Mouse (Mus musculus) heart, embryonic 11.5 days (tissue): ENCODE results near the gene Mum1. TPM values are rescaled to one million over a fixed set of nuclear protein-coding genes. Genes with fewer than 3 reads are reported as not detected.
A peak's percentile ranks its signal among the peaks of the same experiment; 100 is the strongest.

Experiments used
- ATAC-seq: fragments of 200-750 bp; cut with Nextera tagmentation; replicated peaks from 2 replicates; pipeline ENCODE4 v1.8.0; 2017; ENCODE audit warnings: moderate library complexity; ENCODE audit not compliant: insufficient number of reproducible peaks, low FRiP score, low TSS enrichment
- H3K27ac ChIP-seq: fragments of 300-500 bp; sonication (generic); 2 replicates; pipeline ENCODE4 v1.5.1; 2014; ENCODE audit warnings: mild to moderate bottlenecking, low read depth, low read length
- H3K27me3 ChIP-seq: fragments of 300-500 bp; sonication (generic); 2 replicates; pipeline ENCODE4 v1.6.1; 2014; ENCODE audit warnings: mild to moderate bottlenecking, low read length, mixed read lengths; ENCODE audit not compliant: control insufficient read depth, insufficient read depth
- H3K36me3 ChIP-seq: fragments of 300-500 bp; sonication (generic); 2 replicates; pipeline ENCODE4 v1.6.1; 2014; ENCODE audit warnings: mild to moderate bottlenecking, low read length, moderate library complexity, mixed read lengths; ENCODE audit not compliant: control insufficient read depth, insufficient read depth
- H3K4me1 ChIP-seq: fragments of 300-500 bp; sonication (generic); 2 replicates; pipeline ENCODE4 v1.6.1; 2014; ENCODE audit warnings: low read length; ENCODE audit not compliant: control insufficient read depth, insufficient read depth
- H3K4me2 ChIP-seq: fragments of 300-500 bp; sonication (generic); 2 replicates; pipeline ENCODE4 v1.6.1; 2014; ENCODE audit warnings: mild to moderate bottlenecking, moderate library complexity
- H3K4me3 ChIP-seq: fragments of 300-500 bp; sonication (generic); 2 replicates; pipeline ENCODE4 v1.5.1; 2014; ENCODE audit warnings: low read depth, low read length
- H3K9ac ChIP-seq: fragments of 300-500 bp; sonication (generic); 2 replicates; pipeline ENCODE4 v1.6.1; 2014; ENCODE audit warnings: mild to moderate bottlenecking, low read depth, low read length, moderate library complexity
- H3K9me3 ChIP-seq: fragments of 300-500 bp; sonication (generic); replicated peaks from 2 replicates; pipeline ENCODE4 v1.6.1; 2016; ENCODE audit warnings: low read length; ENCODE audit not compliant: control insufficient read depth
- WGBS: fragments of 180-500 bp; shearing (Covaris S2); extraction: QIAGEN DNeasy Blood & Tissue Kit; methylation state at CpG from one replicate; pipeline ENCODE4 v1.1.7; 2014; ENCODE audit not compliant: insufficient replicate concordance; 5-methylcytosine and 5-hydroxymethylcytosine counted together
- polyA plus RNA-seq: library from polyadenylated mRNA; unstranded; fragments of >200 nt; fragmentation: Nextera tagmentation; extraction: Ambion mirVana; gene quantifications from 2 replicates; pipeline ENCODE4 v1.2.1, GENCODE M21; 2014

Gene Mum1
- polyA plus RNA-seq, 1 experiment from 2014 or later = 34.6 TPM

DNA sequence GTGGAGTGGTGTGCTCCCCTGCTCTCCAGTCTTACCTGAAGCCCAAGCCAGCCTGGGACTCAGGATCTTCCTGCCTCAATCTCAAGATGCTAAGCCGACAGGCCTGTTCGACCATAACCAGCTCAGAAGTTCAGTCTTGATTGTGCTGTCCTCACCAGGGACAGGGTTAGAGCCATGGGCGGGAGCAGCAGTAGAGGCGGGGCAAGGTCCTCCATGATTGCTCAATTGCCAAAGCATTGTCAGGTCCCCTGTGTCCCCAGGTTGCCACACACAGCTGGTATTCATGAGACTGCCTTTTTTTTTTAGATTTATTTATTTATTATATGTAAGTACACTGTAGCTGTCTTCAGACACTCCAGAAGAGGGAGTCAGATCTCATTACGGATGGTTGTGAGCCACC is 50.0 kb downstream of the Mum1 start:
- H3K4me3 ChIP-seq = no peak overlapping the region
- peaks cover 50% of the 10 kb centered on the region for H3K36me3 ChIP-seq
- no peaks in the 10 kb centered on the region for H3K9me3 ChIP-seq
- peaks cover 8% of the 10 kb centered on the region for H3K4me1 ChIP-seq
- 93% methylated on average over 5 of the region's 5 CpGs for WGBS
- no peak overlapping the region for H3K9ac ChIP-seq
- H3K27ac ChIP-seq = no peak overlapping the region
- no peaks in the 10 kb centered on the region for H3K27me3 ChIP-seq
- H3K4me2 ChIP-seq = no peak overlapping the region
- no peak for ATAC-seq

DNA sequence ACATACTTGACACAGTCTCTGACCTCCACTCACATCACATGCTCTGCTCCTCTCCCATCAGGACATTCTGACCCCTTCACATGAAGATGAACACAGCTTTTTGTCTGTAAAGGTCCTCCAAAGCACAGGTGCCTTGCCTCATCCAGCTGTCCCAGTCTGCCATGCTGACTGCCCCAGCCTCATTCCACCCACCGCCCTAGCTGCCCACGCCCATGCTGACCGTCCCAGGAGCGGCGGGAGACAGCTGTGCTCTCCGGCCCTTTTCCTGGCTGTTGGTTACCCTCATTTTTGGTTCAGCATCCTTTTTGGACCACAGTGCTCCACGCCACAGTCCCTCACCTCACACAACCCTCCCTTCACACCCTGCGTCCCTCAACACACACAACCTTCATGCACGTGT is 52.2 kb downstream of the Mum1 start:
- no peak overlapping the region for H3K9ac ChIP-seq
- no peak overlapping the region for H3K27ac ChIP-seq
- no peak for ATAC-seq
- H3K4me3 ChIP-seq = no peak overlapping the region
- no peaks in the 10 kb centered on the region for H3K9me3 ChIP-seq
- H3K27me3 ChIP-seq = no peaks in the 10 kb centered on the region
- H3K4me2 ChIP-seq = no peak overlapping the region
- H3K4me1 ChIP-seq = peaks cover 8% of the 10 kb centered on the region; the same call in 1 of the 2 replicates
- peaks cover 64% of the 10 kb centered on the region for H3K36me3 ChIP-seq
- 94% methylated on average over 9 of the region's 9 CpGs for WGBS

DNA sequence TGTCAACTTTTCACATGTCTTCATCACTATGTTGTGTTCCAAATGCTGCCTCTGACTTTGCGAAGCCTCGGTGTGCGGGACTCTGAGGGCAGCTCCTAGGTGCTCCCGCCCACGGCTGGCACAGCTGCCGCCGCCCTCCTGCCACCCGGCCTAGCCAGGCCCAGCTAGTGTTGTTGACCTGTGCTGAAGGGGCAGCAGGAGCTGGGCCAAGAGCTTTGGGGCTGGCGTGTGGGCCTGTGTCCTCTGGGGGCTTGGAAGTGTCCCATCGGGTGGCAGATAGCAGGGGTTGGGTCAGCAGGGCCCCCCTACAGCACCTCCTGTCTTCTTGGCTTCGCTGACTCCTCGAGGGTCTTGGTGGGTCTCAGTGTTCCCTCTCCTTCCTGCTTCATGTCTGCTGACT is 53.0 kb downstream of the Mum1 start:
- no peak overlapping the region for H3K9ac ChIP-seq
- WGBS = 95% methylated on average over 12 of the region's 12 CpGs
- no peak overlapping the region for H3K27ac ChIP-seq
- no peaks in the 10 kb centered on the region for H3K27me3 ChIP-seq
- H3K36me3 ChIP-seq = peaks cover 70% of the 10 kb centered on the region
- H3K9me3 ChIP-seq = no peaks in the 10 kb centered on the region
- peaks cover 7% of the 10 kb centered on the region; the same call in 1 of the 2 replicates for H3K4me1 ChIP-seq
- no peak for ATAC-seq
- H3K4me3 ChIP-seq = no peak overlapping the region
- no peak overlapping the region for H3K4me2 ChIP-seq

DNA sequence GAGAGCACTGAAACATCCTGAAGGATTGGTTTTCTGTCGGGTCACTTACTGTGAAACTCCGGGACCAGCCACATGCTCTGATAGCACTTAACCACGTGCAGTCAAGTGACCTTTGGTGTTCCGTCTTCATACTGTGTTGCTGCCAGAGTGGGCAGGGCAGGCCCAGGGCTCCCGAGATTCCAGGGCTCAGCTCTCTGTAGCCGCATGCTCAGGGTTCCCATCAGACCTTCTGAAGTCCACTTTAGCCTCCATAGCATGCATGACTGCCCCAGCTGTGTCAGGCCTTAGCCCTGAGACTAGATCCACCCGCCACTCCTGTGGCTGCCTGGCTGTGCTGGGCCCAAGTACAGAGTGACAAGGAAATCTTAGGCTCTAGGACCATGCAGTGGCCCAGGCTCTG is 55.1 kb downstream of the Mum1 start:
- Histone ChIP-seq H3K4me1 (peaks cover 7% of the 10 kb centered on the region; the same call in 1 of the 2 replicates), H3K4me3 (no peak overlapping the region), H3K27me3 (no peaks in the 10 kb centered on the region), H3K4me2 (no peak overlapping the region), H3K27ac (peak overlapping the region; percentile 37; the same call in 1 of the 2 replicates), H3K9ac (no peak overlapping the region), H3K36me3 (peaks cover 70% of the 10 kb centered on the region), H3K9me3 (no peaks in the 10 kb centered on the region)
- no peak for ATAC-seq
- WGBS = 68% methylated on average over 7 of the region's 7 CpGs

DNA sequence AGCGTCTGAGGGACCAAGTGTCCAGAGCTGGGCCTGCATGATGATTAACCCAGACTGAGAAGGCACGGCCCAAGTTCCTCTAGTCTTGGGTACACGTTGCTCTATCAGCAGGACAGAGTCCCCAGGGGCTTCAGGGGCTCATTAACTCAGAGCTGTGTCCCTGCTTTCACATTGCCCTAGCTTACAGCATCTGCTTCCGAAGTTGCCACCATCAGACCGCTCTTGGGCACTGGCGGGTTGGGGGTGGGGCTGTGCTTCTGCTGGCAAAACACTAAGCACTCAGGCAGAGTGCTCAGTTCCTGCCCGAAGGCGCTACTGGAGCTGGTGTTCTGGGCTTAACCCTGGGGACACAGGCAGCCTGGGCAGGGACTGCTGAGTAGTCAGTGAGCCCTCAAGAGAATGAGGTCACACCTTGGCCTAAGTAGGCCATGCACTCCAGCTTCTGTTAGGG is 55.7 kb downstream of the Mum1 start:
- 0 out of 2 replicates have a peak overlapping the region, but pooled peaks have one; percentile 37 for H3K27ac ChIP-seq
- WGBS = 78% methylated on average over 8 of the region's 8 CpGs
- H3K36me3 ChIP-seq = peaks cover 68% of the 10 kb centered on the region
- no peaks in the 10 kb centered on the region for H3K27me3 ChIP-seq
- H3K9me3 ChIP-seq = no peaks in the 10 kb centered on the region
- H3K4me1 ChIP-seq = peaks cover 7% of the 10 kb centered on the region; the same call in 1 of the 2 replicates
- ATAC-seq = no peak
- no peak overlapping the region for H3K4me2 ChIP-seq
- no peak overlapping the region for H3K9ac ChIP-seq
- H3K4me3 ChIP-seq = no peak overlapping the region

DNA sequence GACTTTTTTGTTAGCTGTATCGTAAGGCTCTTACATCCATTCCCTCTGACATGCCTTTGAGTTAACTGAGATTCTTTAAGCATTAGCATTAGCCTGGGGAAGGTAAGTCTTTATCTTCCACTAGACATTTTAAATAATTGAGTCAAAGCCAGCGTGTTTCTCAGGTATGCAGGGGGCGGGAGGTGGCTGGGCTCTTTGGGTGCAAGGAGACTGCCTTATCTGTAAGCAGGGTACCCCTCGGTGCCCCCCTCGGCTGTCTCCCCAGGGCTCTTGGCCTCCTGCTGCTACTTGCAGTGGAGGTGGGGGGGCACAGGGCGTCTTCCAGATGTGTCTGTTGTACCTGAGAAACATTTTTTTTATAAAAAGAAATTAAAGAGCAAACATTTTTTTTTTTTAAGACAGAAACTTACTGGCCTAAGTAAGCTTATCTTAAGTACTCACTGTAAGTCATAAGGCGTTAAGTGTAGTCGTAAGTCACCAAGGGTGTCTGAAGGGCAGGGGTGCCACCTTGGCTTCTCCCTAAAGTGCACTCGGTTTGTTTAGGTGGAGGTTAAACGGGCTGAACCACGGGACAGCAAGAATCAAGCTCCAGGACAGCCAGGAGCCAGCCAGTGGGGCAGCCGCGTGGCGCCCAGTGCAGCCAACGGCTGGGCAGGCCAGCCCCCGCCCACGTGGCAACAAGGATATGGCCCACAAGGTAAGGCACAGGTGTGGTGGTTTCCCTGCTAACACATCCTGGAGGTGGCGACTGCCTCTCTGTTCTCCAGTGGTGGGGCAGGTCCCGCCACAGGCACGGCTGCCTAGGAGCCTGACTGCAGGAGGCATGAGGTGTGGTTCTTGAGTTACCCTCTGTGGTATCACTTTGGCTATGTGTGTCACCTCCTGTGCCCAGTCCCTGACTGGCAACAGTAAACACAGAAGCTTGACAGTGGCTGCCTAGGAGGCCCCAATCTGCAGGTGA is 56.5 kb downstream of the Mum1 start:
- 81% methylated on average over 20 of the region's 20 CpGs for WGBS
- H3K9ac ChIP-seq = no peak overlapping the region
- no peak overlapping the region for H3K27ac ChIP-seq
- H3K27me3 ChIP-seq = no peaks in the 10 kb centered on the region
- peaks cover 64% of the 10 kb centered on the region for H3K36me3 ChIP-seq
- H3K4me1 ChIP-seq = peaks cover 7% of the 10 kb centered on the region; the same call in 1 of the 2 replicates
- no peaks in the 10 kb centered on the region for H3K9me3 ChIP-seq
- no peak overlapping the region for H3K4me3 ChIP-seq
- H3K4me2 ChIP-seq = no peak overlapping the region
- 0 out of 2 replicates have a peak, but pooled peaks have one; percentile 1 for ATAC-seq

DNA sequence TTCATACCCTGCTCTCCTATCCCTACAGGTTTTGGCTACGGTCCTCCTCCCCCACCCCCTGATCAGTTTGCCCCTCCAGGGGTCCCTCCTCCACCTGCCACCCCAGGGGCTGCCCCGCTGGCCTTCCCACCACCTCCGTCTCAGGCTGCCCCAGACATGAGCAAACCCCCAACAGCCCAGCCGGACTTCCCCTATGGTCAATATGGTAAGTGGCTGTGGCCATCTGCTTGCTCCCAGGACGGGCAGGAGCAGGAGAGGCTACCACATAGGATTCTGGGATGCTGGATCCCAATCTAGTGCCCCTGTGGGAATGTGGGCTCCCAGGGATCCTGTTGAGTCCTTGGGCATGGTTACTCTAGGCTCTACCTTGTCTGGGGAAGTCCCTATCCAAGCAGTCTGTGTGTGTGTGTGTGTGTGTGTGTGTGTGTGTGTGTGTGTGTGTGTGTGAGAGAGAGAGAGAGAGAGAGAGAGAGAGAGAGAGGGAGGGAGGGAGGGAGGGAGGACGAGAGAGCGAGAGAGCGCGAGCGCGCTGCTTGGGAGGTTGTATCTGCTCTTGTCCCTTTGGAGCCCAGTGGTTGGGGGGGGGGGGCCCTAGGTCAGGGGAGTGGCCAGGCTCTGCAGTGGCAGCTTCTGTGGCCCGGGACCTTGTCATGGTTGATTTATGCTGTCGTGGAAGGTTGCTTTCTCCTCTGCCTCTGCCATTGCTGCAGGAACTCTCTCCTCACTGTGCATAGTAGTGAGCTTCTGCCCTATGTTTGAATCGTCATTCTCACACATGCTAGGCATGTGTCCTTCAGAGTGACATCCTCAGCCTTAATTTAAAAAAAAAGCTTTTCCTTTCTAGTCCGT is 59.2 kb downstream of the Mum1 start:
- Histone ChIP-seq H3K9me3 (no peaks in the 10 kb centered on the region), H3K4me2 (no peak overlapping the region), H3K27ac (no peak overlapping the region), H3K4me1 (peaks cover 7% of the 10 kb centered on the region; the same call in 1 of the 2 replicates), H3K27me3 (no peaks in the 10 kb centered on the region), H3K36me3 (peaks cover 47% of the 10 kb centered on the region), H3K9ac (no peak overlapping the region), H3K4me3 (no peak overlapping the region)
- ATAC-seq = no peak
- 81% methylated on average over 14 of the region's 15 CpGs for WGBS

DNA sequence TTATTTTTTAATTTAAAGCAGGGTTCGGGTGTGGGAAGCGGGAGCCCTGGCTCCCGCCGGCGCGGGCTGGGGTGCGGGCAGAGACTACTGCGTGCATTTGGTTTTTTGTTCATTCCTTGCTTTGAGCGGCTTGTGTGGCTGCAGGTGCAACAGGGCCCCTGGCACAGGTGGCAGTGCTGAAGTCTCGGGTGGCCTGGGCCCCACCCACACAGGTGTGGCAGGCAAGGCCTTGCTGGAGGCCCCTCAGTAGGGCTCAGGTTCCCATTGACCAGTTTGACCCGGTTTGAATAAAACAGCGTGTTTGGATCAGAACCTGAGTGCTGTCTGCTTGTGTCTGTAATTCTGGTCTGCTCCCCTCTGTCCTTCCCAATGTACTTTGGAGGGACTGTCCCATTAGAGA is 61.9 kb downstream of the Mum1 start:
- no peak for ATAC-seq
- H3K4me2 ChIP-seq = no peak overlapping the region
- H3K4me1 ChIP-seq = 0 out of 2 replicates have a peak, but pooled peaks cover 3% of the 10 kb centered on the region
- H3K27me3 ChIP-seq = no peaks in the 10 kb centered on the region
- no peak overlapping the region for H3K4me3 ChIP-seq
- H3K27ac ChIP-seq = no peak overlapping the region
- no peak overlapping the region for H3K9ac ChIP-seq
- WGBS = 93% methylated on average over 12 of the region's 12 CpGs
- peaks cover 29% of the 10 kb centered on the region for H3K36me3 ChIP-seq
- H3K9me3 ChIP-seq = no peaks in the 10 kb centered on the region
